Mouse (Mus musculus) heart, adult 18-20 months (tissue): ENCODE measurements at regions not wholly inside any gene's neighbourhood (a gene's known extent, or its start where the extent isn't known, plus 50 kb on each side); places are given as distances from the start of the nearest gene placed in this dataset.

ENCODE experiments used
- DNase-seq, 2 experiments: peaks; one replicate each; pipeline ENCODE4 v3.0.0; 2021 to 2022; ENCODE audit warnings: mixed read lengths in 1 of 2

DNA sequence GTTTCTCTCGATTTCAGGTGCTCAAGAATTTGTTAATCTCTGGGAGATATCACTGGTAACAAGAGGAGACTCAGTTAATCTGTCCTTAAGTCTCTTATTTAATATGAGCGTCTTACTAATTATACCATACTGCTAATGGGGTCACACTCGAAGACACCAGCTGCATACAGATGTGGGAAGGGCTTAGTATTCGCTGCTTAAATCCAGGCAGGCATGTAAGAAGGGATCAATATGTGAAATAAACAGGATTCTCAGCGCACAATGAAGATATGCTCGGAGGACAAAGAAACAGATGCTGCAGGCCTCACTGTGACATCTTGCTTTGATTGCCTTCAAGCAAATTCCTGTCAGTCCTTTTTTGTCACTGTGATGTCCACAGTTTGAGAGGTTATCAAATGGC is 108.3 kb downstream of the Zwint start:
- no peak for DNase-seq

GRCm38 (mm10) chr10:72778356-72778755 is 123.7 kb downstream of the Zwint start:
- peak in 1 of 2 experiments; percentile 11 for DNase-seq

DNA sequence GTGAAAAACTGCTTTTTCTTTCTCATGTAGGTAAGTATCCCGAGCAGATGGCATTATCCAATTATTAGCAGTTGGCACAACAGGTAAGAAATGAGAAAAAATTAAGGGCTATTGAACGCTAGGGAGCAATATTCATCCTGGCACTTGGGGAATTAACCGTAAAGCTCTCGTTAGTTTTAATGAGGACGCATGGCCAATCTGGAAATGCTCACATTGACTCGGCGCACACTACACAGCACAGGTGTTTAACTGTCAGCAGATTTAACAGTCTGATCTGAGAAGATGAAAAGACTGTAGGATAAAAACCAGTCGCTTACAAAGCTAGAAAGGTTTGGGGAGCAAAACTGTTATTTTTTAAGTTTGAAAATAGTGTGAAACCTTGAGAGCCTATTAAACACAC is 157.0 kb downstream of the Zwint start:
- no peak for DNase-seq

GRCm38 (mm10) chr10:72847358-72848082 is 192.9 kb downstream of the Zwint start:
- DNase-seq, result no peak

- no peak for DNase-seq
Measured at GRCm38 (mm10) chr10:72867956-72868355, 213.3 kb downstream of the Zwint start.
